ENCODE assay signal across 8 mouse cellular contexts in genomic region chr1:119818704-119819103, GRCm38 (mm10). TPM values are rescaled to one million over a fixed set of nuclear protein-coding genes. Genes with fewer than 3 reads are reported as not detected.
DNase-seq lines count a peak whose midpoint lies in the region; ATAC-seq lines count a peak whose summit lies in the region.
"Had no signal": no experiment of that assay in that cellular context is flagged by ENCODE, and none has a peak within 500 bp of the region (broad histone marks: within the 10 kb centered on the region; RNA-seq: fewer than 3 reads in every experiment).

No protein-coding gene starts in this region.

- no peak overlapping the region for H3K4me2 ChIP-seq in hindbrain, embryonic 14.5 days (replicated peaks)
- H3K4me2 ChIP-seq in hindbrain, embryonic 12.5 days (replicated peaks) = no peak overlapping the region
- no peak overlapping the region for H3K4me2 ChIP-seq in hindbrain, embryonic 16.5 days (ENCODE audit: low read length)

- no peak for ATAC-seq in hindbrain, embryonic 14.5 days (ENCODE audit: low FRiP score)
- ATAC-seq in hindbrain, embryonic 12.5 days (ENCODE audit: low FRiP score) = no peak
- no peak for ATAC-seq in hindbrain, embryonic 16.5 days

- 81% methylated on average over 1 of the region's 1 CpGs for WGBS in hindbrain, embryonic 14.5 days
- 86% methylated on average over 1 of the region's 1 CpGs for WGBS in hindbrain, embryonic 12.5 days
- WGBS in hindbrain, embryonic 16.5 days = 82% methylated on average over 1 of the region's 1 CpGs

- H3K9me3 ChIP-seq in hindbrain, embryonic 14.5 days (ENCODE audit: control insufficient read depth, low read length) = no peaks in the 10 kb centered on the region
- H3K9me3 ChIP-seq in hindbrain, embryonic 12.5 days (replicated peaks) = no peaks in the 10 kb centered on the region
- no peaks in the 10 kb centered on the region for H3K9me3 ChIP-seq in hindbrain, embryonic 16.5 days (ENCODE audit: control insufficient read depth, low read length)
- H3K9me3 ChIP-seq: megakaryocyte, embryonic 14.5 days had no signal

- no peak overlapping the region for H3K9ac ChIP-seq in hindbrain, embryonic 14.5 days
- H3K9ac ChIP-seq in hindbrain, embryonic 12.5 days = no peak overlapping the region
- no peak overlapping the region for H3K9ac ChIP-seq in hindbrain, embryonic 16.5 days (ENCODE audit: low read depth, low read length)

- peak; percentile 55 for DNase-seq in hindbrain, embryonic 14.5 days (ENCODE audit: low spot score)
- peak; percentile 40 for DNase-seq in thymus, postnatal 14 days
- no peak for DNase-seq in thymus, postnatal 36 days
- DNase-seq in fat pad, adult 2 months (ENCODE audit: extremely low read depth, low read depth, low spot score) = peak; percentile 13
- DNase-seq in spleen, postnatal 14 days (ENCODE audit: low spot score in 2 of 2) = no peak

- H3K4me1 ChIP-seq in hindbrain, embryonic 14.5 days (replicated peaks; ENCODE audit: control insufficient read depth, insufficient read depth, low read length) = 0 out of 2 replicates have a peak, but pooled peaks cover 3% of the 10 kb centered on the region
- no peaks in the 10 kb centered on the region for H3K4me1 ChIP-seq in hindbrain, embryonic 12.5 days
- H3K4me1 ChIP-seq in hindbrain, embryonic 16.5 days (ENCODE audit: control insufficient read depth, insufficient read depth, low read depth, low read length) = no peaks in the 10 kb centered on the region

- H3K4me3 ChIP-seq in hindbrain, embryonic 14.5 days (replicated peaks; ENCODE audit: low read length) = no peak overlapping the region
- no peak overlapping the region for H3K4me3 ChIP-seq in hindbrain, embryonic 12.5 days
- no peak overlapping the region for H3K4me3 ChIP-seq in hindbrain, embryonic 16.5 days (ENCODE audit: low read length)
- H3K4me3 ChIP-seq: megakaryocyte, embryonic 14.5 days had no signal

- H3K27me3 ChIP-seq in hindbrain, embryonic 14.5 days (ENCODE audit: control insufficient read depth, insufficient read depth, low read length) = no peaks in the 10 kb centered on the region
- H3K27me3 ChIP-seq in hindbrain, embryonic 12.5 days = no peaks in the 10 kb centered on the region
- no peaks in the 10 kb centered on the region for H3K27me3 ChIP-seq in hindbrain, embryonic 16.5 days (replicated peaks; ENCODE audit: control insufficient read depth, insufficient read depth, low read length)
- H3K27me3 ChIP-seq: megakaryocyte, embryonic 14.5 days had no signal

- H3K27ac ChIP-seq in hindbrain, embryonic 14.5 days = no peak overlapping the region
- no peak overlapping the region for H3K27ac ChIP-seq in hindbrain, embryonic 12.5 days
- H3K27ac ChIP-seq in hindbrain, embryonic 16.5 days (ENCODE audit: low read depth, low read length) = no peak overlapping the region

- no peaks in the 10 kb centered on the region for H3K36me3 ChIP-seq in hindbrain, embryonic 14.5 days (replicated peaks; ENCODE audit: control insufficient read depth, insufficient read depth)
- no peaks in the 10 kb centered on the region for H3K36me3 ChIP-seq in hindbrain, embryonic 12.5 days
- no peaks in the 10 kb centered on the region for H3K36me3 ChIP-seq in hindbrain, embryonic 16.5 days (ENCODE audit: control insufficient read depth, insufficient read depth, low read length)

RNA-seq across cellular contexts. Expression of gene Ptpn4, which starts 18.7 kb away (rescaled TPM):
- polyA plus RNA-seq in hindbrain, embryonic 14.5 days (2014; fragmentation: Nextera tagmentation; extraction: Ambion mirVana) = 19.9 and 22.3 TPM in 2 replicates
- 14.1 and 16.4 TPM in 2 replicates for polyA plus RNA-seq in hindbrain, embryonic 12.5 days (2016; fragmentation: Nextera tagmentation; extraction: Ambion mirVana)
- polyA plus RNA-seq in hindbrain, embryonic 16.5 days (2015; fragmentation: Nextera tagmentation; extraction: Ambion mirVana) = 10.1 and 10.7 TPM in 2 replicates

Comparison
In these comparisons a context has a peak if more than half of its experiments do, and no peak if none do; other contexts are left out.
1. DNase-seq: peak in hindbrain, embryonic 14.5 days (single experiment), thymus, postnatal 14 days (single experiment) and fat pad, adult 2 months (single experiment); none in thymus, postnatal 36 days (0 of 2) and spleen, postnatal 14 days (0 of 2).